Mouse (Mus musculus): ENCODE data around the gene Mob3a.

Mob3a gene

DNA sequence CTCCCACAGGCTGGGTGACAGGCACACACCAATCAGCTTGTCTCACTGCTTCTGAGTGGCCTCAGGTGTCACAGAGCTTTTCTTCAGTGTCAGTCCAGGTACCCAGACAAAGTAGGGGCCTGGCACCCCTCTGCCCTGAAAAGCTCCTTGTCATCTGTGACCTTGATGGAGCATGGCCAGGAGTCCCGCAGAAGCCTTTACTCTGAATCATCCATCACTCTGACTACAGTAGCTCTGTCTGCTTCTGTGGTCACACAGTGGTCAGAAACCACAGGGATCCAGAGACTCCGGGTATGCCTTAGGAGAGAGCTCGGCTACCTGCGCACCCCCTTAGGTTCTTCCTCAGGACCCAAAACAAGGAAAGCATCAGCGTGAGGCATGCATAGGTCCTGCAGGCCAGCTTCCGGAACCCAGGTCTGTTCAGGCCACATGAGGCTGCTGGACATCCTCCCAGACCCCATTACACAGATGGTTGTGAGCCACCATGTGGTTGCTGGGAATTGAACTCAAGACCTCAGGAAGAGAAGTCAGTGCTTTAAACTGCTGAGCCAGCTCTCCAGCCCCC lies 48.5 kb downstream of the Mob3a start:
- POLR2A ChIA-PET: interaction anchor here in 3 of 4 experiments (0.9 to 33.3 kb wide), 24 partner anchors 10 to 486 kb away, joined by 3 to 944 read pairs (median 5); partner anchors contain the start of genes Csnk1g2 (in 2 of the 3), Mknk2 (in 2 of the 3) and Abhd17a (in 1 of the 3)
- CTCF ChIA-PET: interaction anchor here in 3 of 4 experiments (0.6 to 2.1 kb wide), 11 partner anchors 8 to 147 kb away, joined by 3 to 9 read pairs (median 4); partner anchors contain the start of gene Abhd17a (in 1 of the 3)

DNA sequence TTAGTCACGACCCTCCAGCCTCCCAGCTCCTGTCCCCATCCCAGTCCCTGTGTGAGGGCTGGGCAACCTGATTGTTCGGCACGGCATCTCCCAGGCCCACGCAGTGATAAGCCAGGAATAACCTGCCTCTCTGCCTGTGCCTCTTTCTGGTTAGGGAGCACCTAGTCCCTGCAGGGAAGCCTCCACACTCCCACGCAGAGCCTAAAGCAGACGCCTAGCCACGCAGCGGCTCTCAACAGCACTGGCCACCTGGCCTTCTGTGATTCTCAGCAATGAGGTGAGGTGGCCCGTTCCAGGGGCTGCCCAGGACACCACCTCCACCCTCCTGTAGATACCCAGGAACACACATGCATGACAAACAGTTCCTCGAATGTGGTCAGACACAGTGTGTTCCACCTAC lies 51.4 kb downstream of the Mob3a start:
- CTCF ChIA-PET: interaction anchor here in 2 of 4 experiments (0.5 to 2.0 kb wide), 4 partner anchors 10 to 231 kb away, joined by 3 to 5 read pairs (median 4); no protein-coding TSS in a partner anchor
- POLR2A ChIA-PET: interaction anchor here in 3 of 4 experiments (0.9 to 33.3 kb wide), 10 partner anchors 10 to 133 kb away, joined by 3 to 944 read pairs (median 12); partner anchors contain the start of genes Csnk1g2 (in 2 of the 3), Mknk2 (in 2 of the 3) and Abhd17a (in 1 of the 3)

DNA sequence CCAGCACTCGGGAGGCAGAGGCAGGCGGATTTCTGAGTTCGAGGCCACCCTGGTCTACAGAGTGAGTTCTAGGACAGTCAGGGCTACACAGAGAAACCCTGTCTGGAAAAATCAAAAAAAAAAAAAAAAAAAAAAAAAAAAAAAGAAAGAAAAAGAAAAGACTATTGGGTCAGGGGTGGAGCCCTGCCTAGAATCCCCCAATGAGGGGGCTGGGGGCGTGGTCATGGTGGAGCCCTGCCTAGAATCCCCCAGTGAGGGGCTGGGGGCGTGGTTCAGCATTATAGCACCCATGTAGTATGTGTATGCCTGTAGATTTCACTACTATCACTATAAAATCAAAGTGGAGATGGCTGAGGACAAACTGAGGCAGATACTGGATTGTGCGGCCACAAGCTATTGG lies 51.9 kb downstream of the Mob3a start:
- CTCF ChIA-PET: interaction anchor here in 2 of 4 experiments (0.5 to 2.0 kb wide), 4 partner anchors 71 to 231 kb away, joined by 3 to 5 read pairs (median 4); no protein-coding TSS in a partner anchor
- POLR2A ChIA-PET: interaction anchor here in 3 of 4 experiments (1.2 to 33.3 kb wide), 10 partner anchors 10 to 60 kb away, joined by 3 to 944 read pairs (median 12); partner anchors contain the start of genes Csnk1g2 (in 2 of the 3), Mknk2 (in 2 of the 3) and Abhd17a (in 1 of the 3)

DNA sequence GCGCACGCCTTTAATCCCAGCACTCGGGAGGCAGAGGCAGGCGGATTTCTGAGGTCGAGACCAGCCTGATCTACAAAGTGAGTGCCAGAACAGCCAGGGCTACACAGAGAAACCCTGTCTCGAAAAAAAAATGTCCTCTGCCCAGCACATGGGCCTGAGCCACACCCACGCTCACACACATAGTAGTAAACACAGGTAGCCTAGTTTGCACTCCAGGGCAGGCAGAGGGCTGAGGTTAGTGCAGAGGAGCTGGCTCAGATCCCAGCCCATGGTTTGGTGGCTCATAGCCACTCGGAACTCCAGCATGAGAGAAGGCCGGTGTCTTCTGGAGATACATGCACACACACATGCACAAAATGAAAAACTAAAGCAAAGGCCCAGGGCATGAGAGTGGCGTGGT lies 54.8 kb downstream of the Mob3a start:
- CTCF ChIA-PET: interaction anchor here in 2 of 4 experiments (0.6 to 0.7 kb wide), 2 partner anchors 41 to 97 kb away, joined by 3 to 4 read pairs; no protein-coding TSS in a partner anchor
- POLR2A ChIA-PET: interaction anchor here in 3 of 4 experiments (0.7 to 33.3 kb wide), 9 partner anchors 8 to 90 kb away, joined by 3 to 944 read pairs (median 5); partner anchors contain the start of genes Mknk2 (in 2 of the 3) and Csnk1g2 (in 1 of the 3)

DNA sequence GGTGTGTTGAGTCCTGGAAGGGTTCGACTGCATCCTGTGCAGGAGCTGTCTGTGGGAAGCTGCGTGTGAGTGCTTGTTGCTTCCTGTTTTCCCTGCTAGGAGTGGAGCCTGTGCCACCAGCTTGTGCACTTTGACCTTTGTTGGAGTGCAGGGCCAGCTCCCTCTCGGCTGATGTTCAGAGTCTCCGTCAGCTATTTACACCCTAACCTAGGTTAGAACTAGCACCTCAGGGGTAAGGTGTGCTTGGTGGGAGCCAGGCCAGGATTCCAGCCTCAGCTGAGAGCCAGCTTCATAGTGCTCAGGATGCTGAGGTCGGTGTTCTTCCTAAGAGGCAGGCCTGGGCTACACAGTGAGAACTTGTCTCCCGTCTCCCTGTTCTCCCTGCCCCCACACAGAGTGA lies 66.4 kb downstream of the Mob3a start:
- POLR2A ChIA-PET: interaction anchor here in 2 of 4 experiments (0.8 to 16.1 kb wide), 16 partner anchors 11 to 74 kb away, joined by 3 to 147 read pairs (median 4); partner anchors contain the start of genes Csnk1g2 (in 2 of the 2), Gm49322 (in 1 of the 2), Mknk2 (in 1 of the 2) and Rexo1 (in 1 of the 2)
- CTCF ChIA-PET: interaction anchor here in 2 of 4 experiments (0.6 to 1.6 kb wide), 3 partner anchors 12 to 57 kb away, joined by 3 to 4 read pairs (median 3); no protein-coding TSS in a partner anchor
